Mouse (Mus musculus) erythroblast, embryonic 14.5 days (primary cell): ENCODE results near the gene Rbmx2.

ENCODE experiments used
- GATA1 ChIP-seq: IDR thresholded peaks from 2 replicates; pipeline ENCODE4 v1.6.1; 2012; ENCODE audit warnings: low read length, inconsistent platforms, mixed read lengths
- TAL1 ChIP-seq: IDR thresholded peaks from 3 replicates; pipeline ENCODE4 v1.6.1; 2012; ENCODE audit warnings: low read length, inconsistent platforms, mixed read lengths

- no peak for TF ChIP-seq GATA1
- TF ChIP-seq TAL1 = no peak
Observed at GRCm38 (mm10) chrX:48694864-48695371, at the start of gene Rbmx2.
